Mouse (Mus musculus) liver, embryonic 14.5 days (tissue): ENCODE measurements at regions not wholly inside any gene's neighbourhood (a gene's known extent, or its start where the extent isn't known, plus 50 kb on each side); places are given as distances from the start of the nearest gene placed in this dataset.

Source experiments
- CTCF ChIP-seq: IDR thresholded peaks from 2 replicates; pipeline ENCODE4 v1.5.1; 2016; ENCODE audit warnings: antibody characterized with exemption, low read depth, control low read depth
- EP300 ChIP-seq: IDR thresholded peaks from 2 replicates; pipeline ENCODE4 v1.6.1; 2016; ENCODE audit warnings: antibody characterized with exemption, low read depth

GRCm38 (mm10) chr1:143200971-143201370 is 439.5 kb upstream of the B3galt2 start:
- TF ChIP-seq CTCF (no peak), EP300 (no peak)
